Mouse (Mus musculus) testis, adult 2 months (tissue): ENCODE measurements around the gene H2afx.

Experiments used
- CTCF ChIP-seq: fragments of 200-500 bp; IDR thresholded peaks from 2 replicates; pipeline ENCODE4 v1.5.1; 2012; ENCODE audit warnings: low read depth, mild to moderate bottlenecking, inconsistent platforms, low read length, moderate library complexity; ENCODE audit not compliant: control insufficient read depth, insufficient read depth, insufficient replicate concordance
- POLR2A ChIP-seq: fragments of 200-500 bp; IDR thresholded peaks from 2 replicates; pipeline ENCODE4 v1.6.1; 2012; ENCODE audit warnings: low read depth, mild to moderate bottlenecking, inconsistent platforms, low read length, moderate library complexity; ENCODE audit not compliant: control insufficient read depth

DNA sequence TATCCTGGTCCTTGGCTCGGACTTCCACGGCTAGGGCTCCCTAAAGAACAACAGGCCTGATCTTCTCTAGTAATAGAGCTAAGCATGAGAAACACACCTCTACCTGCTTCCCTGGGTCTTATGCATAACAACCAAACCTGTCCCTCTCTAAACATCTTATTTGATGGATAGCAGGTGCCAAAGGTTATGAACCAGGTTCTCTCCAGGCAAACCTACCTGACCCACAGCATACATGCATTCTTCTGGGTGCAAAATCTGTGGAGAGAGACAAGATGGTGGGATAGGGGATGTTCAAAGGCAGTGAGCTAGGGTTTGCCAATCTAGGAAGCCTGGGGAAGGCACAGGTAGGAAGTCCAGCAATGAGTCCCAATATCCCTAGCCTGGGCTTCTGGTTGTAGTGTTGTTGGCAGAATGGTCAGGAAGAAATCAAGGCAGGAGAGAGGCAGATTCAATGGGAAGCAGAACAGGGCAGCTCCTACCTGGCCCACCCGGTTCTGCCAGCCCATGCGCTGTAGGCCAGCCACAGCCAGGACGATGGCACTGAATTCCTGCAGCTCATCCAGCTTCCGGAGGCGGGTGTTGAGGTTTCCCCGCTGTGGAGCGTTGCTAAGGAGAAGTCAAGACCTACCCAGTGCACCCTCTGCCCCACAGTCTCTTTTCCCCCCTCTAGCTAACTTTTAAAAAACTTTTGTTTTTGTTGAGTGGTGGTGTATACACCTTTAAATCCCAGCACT lies 3.1 kb downstream of the H2afx start:
- TF ChIP-seq CTCF: no peak
- TF ChIP-seq POLR2A: no peak
